Mouse (Mus musculus): ENCODE data around the gene Kctd21. TPM values are rescaled to one million over a fixed set of nuclear protein-coding genes. Genes with fewer than 3 reads are reported as not detected.

Gene Kctd21
- total and polyA plus RNA-seq, 3 experiments, result 3.6 to 4.1 (median 3.7) TPM

- peak in 1 of 2 experiments; percentile 11 for DNase-seq
- no peaks in the 10 kb centered on the region for H3K79me2 ChIP-seq (replicated peaks; ENCODE audit: control insufficient read depth, insufficient read depth, low read length)
- H3K4me3 ChIP-seq, result no peak overlapping the region
- no peaks in the 10 kb centered on the region for H3K36me3 ChIP-seq (ENCODE audit: control insufficient read depth, insufficient read depth, low read length)
- no peak overlapping the region for H3K27ac ChIP-seq
- TF ChIP-seq EP300 (IDR thresholded peaks at IDR 0.05; ENCODE audit: insufficient read depth, low read depth, low read length), result no peak
- TF ChIP-seq POLR2A (IDR thresholded peaks at IDR 0.05; ENCODE audit: insufficient read depth, low read depth, low read length), result no peak
- TF ChIP-seq CTCF (IDR thresholded peaks at IDR 0.05), result no peak
- H3K9ac ChIP-seq (ENCODE audit: low read depth, low read length), result no peak overlapping the region
- 80% methylated on average over 2 of the region's 2 CpGs for WGBS
- no peaks in the 10 kb centered on the region for H3K4me1 ChIP-seq (ENCODE audit: control insufficient read depth, insufficient read depth, low read length)
- H3K27me3 ChIP-seq (ENCODE audit: control insufficient read depth, insufficient read depth, low read length), result no peaks in the 10 kb centered on the region
- intact Hi-C loops (cut with DNase I), result no loop called here
Measured at GRCm38 (mm10) chr7:97300914-97301313, 31.2 kb upstream of the Kctd21 start.

GRCm38 (mm10) chr7:97301321-97301720 is 30.8 kb upstream of the Kctd21 start:
- Histone ChIP-seq H3K79me2 (replicated peaks; ENCODE audit: control insufficient read depth, insufficient read depth, low read length) (no peaks in the 10 kb centered on the region), H3K4me1 (ENCODE audit: control insufficient read depth, insufficient read depth, low read length) (no peaks in the 10 kb centered on the region), H3K4me3 (no peak overlapping the region), H3K27me3 (ENCODE audit: control insufficient read depth, insufficient read depth, low read length) (no peaks in the 10 kb centered on the region), H3K27ac (no peak overlapping the region), H3K9ac (ENCODE audit: low read depth, low read length) (no peak overlapping the region), H3K36me3 (ENCODE audit: control insufficient read depth, insufficient read depth, low read length) (no peaks in the 10 kb centered on the region)
- WGBS, result 84% methylated on average over 8 of the region's 8 CpGs
- peak in 1 of 2 experiments; percentile 10 for DNase-seq
- TF ChIP-seq CTCF (IDR thresholded peaks at IDR 0.05) (no peak), POLR2A (IDR thresholded peaks at IDR 0.05; ENCODE audit: insufficient read depth, low read depth, low read length) (no peak), EP300 (IDR thresholded peaks at IDR 0.05; ENCODE audit: insufficient read depth, low read depth, low read length) (no peak)
- intact Hi-C loops (cut with DNase I), result no loop called here

GRCm38 (mm10) chr7:97302261-97302660 is 29.9 kb upstream of the Kctd21 start:
- no peak for TF ChIP-seq CTCF (IDR thresholded peaks at IDR 0.05)
- TF ChIP-seq POLR2A (IDR thresholded peaks at IDR 0.05; ENCODE audit: insufficient read depth, low read depth, low read length), result no peak
- no peak for TF ChIP-seq EP300 (IDR thresholded peaks at IDR 0.05; ENCODE audit: insufficient read depth, low read depth, low read length)
- H3K9ac ChIP-seq (ENCODE audit: low read depth, low read length), result no peak overlapping the region
- H3K36me3 ChIP-seq (ENCODE audit: control insufficient read depth, insufficient read depth, low read length), result no peaks in the 10 kb centered on the region
- H3K79me2 ChIP-seq (replicated peaks; ENCODE audit: control insufficient read depth, insufficient read depth, low read length), result no peaks in the 10 kb centered on the region
- no peak overlapping the region for H3K27ac ChIP-seq
- no peak for DNase-seq
- WGBS, result 85% methylated on average over 4 of the region's 4 CpGs
- H3K4me1 ChIP-seq (ENCODE audit: control insufficient read depth, insufficient read depth, low read length), result no peaks in the 10 kb centered on the region
- H3K27me3 ChIP-seq (ENCODE audit: control insufficient read depth, insufficient read depth, low read length), result no peaks in the 10 kb centered on the region
- no peak overlapping the region for H3K4me3 ChIP-seq
- intact Hi-C loops (cut with DNase I), result no loop called here

- H3K27me3 ChIP-seq (ENCODE audit: control insufficient read depth, insufficient read depth, low read length), result no peaks in the 10 kb centered on the region
- no peaks in the 10 kb centered on the region for H3K4me1 ChIP-seq (ENCODE audit: control insufficient read depth, insufficient read depth, low read length)
- 80% methylated on average over 4 of the region's 4 CpGs for WGBS
- no peaks in the 10 kb centered on the region for H3K36me3 ChIP-seq (ENCODE audit: control insufficient read depth, insufficient read depth, low read length)
- peak in 1 of 2 experiments; percentile 14 for DNase-seq
- H3K4me3 ChIP-seq, result no peak overlapping the region
- no peak overlapping the region for H3K27ac ChIP-seq
- H3K9ac ChIP-seq (ENCODE audit: low read depth, low read length), result no peak overlapping the region
- TF ChIP-seq CTCF (IDR thresholded peaks at IDR 0.05), result no peak
- no peak for TF ChIP-seq POLR2A (IDR thresholded peaks at IDR 0.05; ENCODE audit: insufficient read depth, low read depth, low read length)
- TF ChIP-seq EP300 (IDR thresholded peaks at IDR 0.05; ENCODE audit: insufficient read depth, low read depth, low read length), result no peak
- intact Hi-C loops (cut with DNase I), result no loop called here
- H3K79me2 ChIP-seq (replicated peaks; ENCODE audit: control insufficient read depth, insufficient read depth, low read length), result no peaks in the 10 kb centered on the region
Measured at GRCm38 (mm10) chr7:97302876-97303275, 29.3 kb upstream of the Kctd21 start.

- Histone ChIP-seq H3K4me1 (ENCODE audit: control insufficient read depth, insufficient read depth, low read length) (no peaks in the 10 kb centered on the region), H3K36me3 (ENCODE audit: control insufficient read depth, insufficient read depth, low read length) (no peaks in the 10 kb centered on the region), H3K27me3 (ENCODE audit: control insufficient read depth, insufficient read depth, low read length) (no peaks in the 10 kb centered on the region), H3K79me2 (replicated peaks; ENCODE audit: control insufficient read depth, insufficient read depth, low read length) (no peaks in the 10 kb centered on the region), H3K9ac (ENCODE audit: low read depth, low read length) (no peak overlapping the region), H3K27ac (no peak overlapping the region), H3K4me3 (no peak overlapping the region)
- WGBS, result 88% methylated on average over 2 of the region's 2 CpGs
- no peak for TF ChIP-seq CTCF (IDR thresholded peaks at IDR 0.05)
- no peak for TF ChIP-seq EP300 (IDR thresholded peaks at IDR 0.05; ENCODE audit: insufficient read depth, low read depth, low read length)
- no peak for TF ChIP-seq POLR2A (IDR thresholded peaks at IDR 0.05; ENCODE audit: insufficient read depth, low read depth, low read length)
- DNase-seq, result peak; percentile 1 to 14
- intact Hi-C loops (cut with DNase I), result no loop called here
Measured at GRCm38 (mm10) chr7:97303614-97304013, 28.5 kb upstream of the Kctd21 start.

GRCm38 (mm10) chr7:97304471-97304870 is 27.7 kb upstream of the Kctd21 start:
- DNase-seq, result peak; percentile 23 to 24
- Histone ChIP-seq H3K4me3 (no peak overlapping the region), H3K79me2 (replicated peaks; ENCODE audit: control insufficient read depth, insufficient read depth, low read length) (no peaks in the 10 kb centered on the region), H3K27me3 (ENCODE audit: control insufficient read depth, insufficient read depth, low read length) (no peaks in the 10 kb centered on the region), H3K9ac (ENCODE audit: low read depth, low read length) (no peak overlapping the region), H3K4me1 (ENCODE audit: control insufficient read depth, insufficient read depth, low read length) (no peaks in the 10 kb centered on the region), H3K27ac (no peak overlapping the region), H3K36me3 (ENCODE audit: control insufficient read depth, insufficient read depth, low read length) (no peaks in the 10 kb centered on the region)
- TF ChIP-seq POLR2A (IDR thresholded peaks at IDR 0.05; ENCODE audit: insufficient read depth, low read depth, low read length) (no peak), EP300 (IDR thresholded peaks at IDR 0.05; ENCODE audit: insufficient read depth, low read depth, low read length) (no peak), CTCF (IDR thresholded peaks at IDR 0.05) (no peak)
- intact Hi-C loops (cut with DNase I), result no loop called here
